Mouse (Mus musculus) C2C12 (cell line): Measurements from ENCODE around the gene Gm5849. TPM values are rescaled to one million over a fixed set of nuclear protein-coding genes. Genes with fewer than 3 reads are reported as not detected.
"Not testable (repeated sequence)": the region's sequence is repeated elsewhere in the genome, so short reads cannot be mapped to it uniquely, and the experiment has no call there.

Experiments
- H3K27me3 ChIP-seq: one replicate; pipeline ENCODE4 v1.6.1; 2011; ENCODE audit not compliant: control insufficient read depth, insufficient read depth, insufficient read length
- H3K36me3 ChIP-seq: one replicate; pipeline ENCODE4 v1.6.1; 2011; ENCODE audit not compliant: control insufficient read depth, insufficient read depth
- H3K4me3 ChIP-seq: one replicate; pipeline ENCODE4 v1.5.1; 2011; ENCODE audit warnings: mild to moderate bottlenecking, control low read depth; ENCODE audit not compliant: poor library complexity, insufficient read depth, severe bottlenecking
- H3K79me2 ChIP-seq: one replicate; pipeline ENCODE4 v1.6.1; 2011; ENCODE audit not compliant: control insufficient read depth, insufficient read depth
- H3K79me3 ChIP-seq: one replicate; pipeline ENCODE4 v1.6.1; 2011; ENCODE audit warnings: low read depth, control low read depth
- H3ac ChIP-seq: one replicate; pipeline ENCODE3; 2011; ENCODE audit warnings: low read depth; ENCODE audit not compliant: control insufficient read depth, insufficient read length
- CEBPB ChIP-seq: IDR thresholded peaks from one replicate; pipeline ENCODE4 v1.6.1; 2011; ENCODE audit warnings: low read depth, mild to moderate bottlenecking, control low read depth, moderate library complexity
- CTCF ChIP-seq: IDR thresholded peaks from one replicate; pipeline ENCODE4 v1.5.1; 2011; ENCODE audit not compliant: control insufficient read depth, insufficient read depth, insufficient read length
- FOSL1 ChIP-seq: IDR thresholded peaks from one replicate; pipeline ENCODE4 v1.8.0; 2011; ENCODE audit warnings: mild to moderate bottlenecking, low read length; ENCODE audit not compliant: poor library complexity, insufficient read depth, severe bottlenecking
- MAX ChIP-seq: IDR thresholded peaks from one replicate; pipeline ENCODE4 v1.6.1; 2011; ENCODE audit warnings: mild to moderate bottlenecking, control low read depth
- MYOD1 ChIP-seq: IDR thresholded peaks from one replicate; pipeline ENCODE4 v1.6.1; 2011; ENCODE audit warnings: low read depth; ENCODE audit not compliant: control insufficient read depth, insufficient read length
- MYOG ChIP-seq: IDR thresholded peaks from one replicate; pipeline ENCODE4 v1.6.1; 2011; ENCODE audit not compliant: control insufficient read depth, insufficient read length; ENCODE audit errors: extremely low read depth
- USF1 ChIP-seq: IDR thresholded peaks from one replicate; pipeline ENCODE4 v1.6.1; 2011; ENCODE audit warnings: low read depth, mild to moderate bottlenecking, control low read depth, moderate library complexity
- long read RNA-seq, 2 experiments: library from polyadenylated mRNA; unstranded; transcript quantifications; one replicate each; pipeline ENCODE4 v2.0.0; 2019 to 2020
- polyA plus RNA-seq: library from polyadenylated mRNA; unstranded; fragments of >200 nt; fragmentation: generic; extraction: Trizol; gene quantifications from one replicate; pipeline ENCODE4 v1.2.1, GENCODE M21; 2012; ENCODE audit warnings: missing spikeins

Gene Gm5849
- not detected for polyA plus RNA-seq
- long read RNA-seq, experiment 1, result 0 reads
- long read RNA-seq, experiment 2, result 0 reads

DNA sequence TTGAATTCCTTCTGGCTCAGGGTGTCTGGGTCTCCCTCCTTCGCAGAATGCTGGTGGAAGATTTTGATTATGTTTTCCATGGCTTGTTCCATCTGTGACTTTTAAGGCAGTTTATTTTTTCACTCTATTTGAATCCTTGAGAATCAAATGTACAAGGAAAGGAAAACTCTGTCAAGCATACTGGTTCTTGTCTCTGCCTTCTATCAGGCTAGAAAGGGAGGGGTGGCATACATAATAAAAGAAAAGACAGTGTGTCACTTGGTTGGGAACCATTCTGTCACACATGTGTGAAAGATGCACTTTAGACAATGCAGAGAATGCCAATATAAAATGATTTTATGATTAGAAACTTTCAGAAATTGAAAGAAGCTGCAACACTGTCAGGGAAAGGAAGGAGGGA is at the start of gene Gm5849:
Gene Gm5849 (minus strand): TSS at position 101 of the 400 bp plus-strand sequence.
- H3K27me3 ChIP-seq, H3K79me2 ChIP-seq, H3K36me3 ChIP-seq, H3K79me3 ChIP-seq, H3K4me3 ChIP-seq, H3ac ChIP-seq: not testable (repeated sequence)

DNA sequence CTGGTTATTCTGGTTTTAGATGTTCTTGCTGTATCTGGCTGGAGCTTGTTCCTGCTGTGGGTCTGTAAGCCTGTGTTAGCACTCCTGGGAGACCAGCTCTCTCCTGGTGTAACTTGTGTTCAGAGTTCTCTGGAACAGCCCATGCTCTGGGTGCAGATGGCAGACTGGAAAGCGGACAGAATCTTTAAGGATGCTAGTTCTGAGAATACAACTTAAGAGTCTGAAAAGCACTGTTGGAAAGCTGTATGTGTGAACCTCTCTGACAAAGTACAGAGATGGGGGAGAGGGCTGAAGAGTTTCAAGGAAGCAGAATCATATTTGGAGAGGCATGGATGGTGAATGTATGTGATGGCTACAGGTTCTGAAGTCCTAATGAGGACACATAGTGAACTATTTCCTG is 28.0 kb downstream of the Gm5849 start:
- H3K79me3 ChIP-seq, result no peaks in the 10 kb centered on the region
- no peaks in the 10 kb centered on the region for H3K27me3 ChIP-seq
- no peak overlapping the region for H3K4me3 ChIP-seq
- no peak overlapping the region for H3ac ChIP-seq
- H3K36me3 ChIP-seq, result no peaks in the 10 kb centered on the region
- no peak for TF ChIP-seq MAX
- TF ChIP-seq CEBPB, result no peak
- no peaks in the 10 kb centered on the region for H3K79me2 ChIP-seq

DNA sequence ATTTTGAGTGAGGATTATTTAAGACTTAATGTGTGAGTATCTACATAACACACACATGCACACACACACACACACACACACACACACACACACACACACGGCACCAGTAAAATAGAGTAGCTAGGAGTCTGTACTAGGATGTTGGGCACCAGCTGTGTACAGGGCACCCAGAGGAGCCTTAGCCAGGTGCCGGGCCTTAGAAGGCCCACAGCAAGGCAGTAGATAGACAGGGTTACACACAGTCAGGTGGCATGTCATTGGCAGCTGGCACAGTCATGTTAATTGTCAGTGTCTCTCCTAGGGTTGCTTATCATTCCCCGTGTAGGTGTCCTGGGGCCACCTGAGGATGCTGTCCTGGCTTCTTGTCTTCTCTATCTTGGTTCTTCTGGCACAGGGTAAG is 51.1 kb downstream of the Gm5849 start, which contains the start of gene Pglyrp4:
Gene Pglyrp4 (plus strand): TSS at position 301 of the 400 bp plus-strand sequence.
- Histone ChIP-seq H3K27me3 (peaks cover 16% of the 10 kb centered on the region), H3K79me2 (no peaks in the 10 kb centered on the region), H3ac (no peak within 1 kb of the TSS), H3K79me3 (no peaks in the 10 kb centered on the region), H3K36me3 (no peaks in the 10 kb centered on the region), H3K4me3 (no peak within 1 kb of the TSS)
- TF ChIP-seq CTCF, result no peak
- no peak for TF ChIP-seq MYOG
- no peak for TF ChIP-seq FOSL1
- TF ChIP-seq CEBPB, result no peak
- no peak for TF ChIP-seq MYOD1
- TF ChIP-seq USF1, result no peak
- no peak for TF ChIP-seq MAX

Other genes with a start within 250 kb of the Gm5849 start
- 49.2 TPM for gene S100a16, start 240.6 kb downstream of the Gm5849 start, polyA plus RNA-seq
- 22.0 TPM for gene S100a3, start 217.3 kb downstream of the Gm5849 start, polyA plus RNA-seq
- gene S100a2, start 187.6 kb downstream of the Gm5849 start, polyA plus RNA-seq, result not detected
- 1.5 TPM for gene Gm42674, start 176.0 kb downstream of the Gm5849 start, polyA plus RNA-seq
- gene S100a4, start 174.1 kb downstream of the Gm5849 start, polyA plus RNA-seq, result 11,980 TPM
- gene S100a5, start 169.4 kb downstream of the Gm5849 start, polyA plus RNA-seq, result 0.43 TPM
- gene S100a6, start 165.0 kb downstream of the Gm5849 start, polyA plus RNA-seq, result 4,076 TPM
- 0.11 TPM for gene S100a7a, start 123.9 kb downstream of the Gm5849 start, polyA plus RNA-seq
- gene S100a8, start 108.9 kb downstream of the Gm5849 start, polyA plus RNA-seq, result not detected
- not detected for gene S100a9, start 82.2 kb downstream of the Gm5849 start, polyA plus RNA-seq
- gene Pglyrp4, start 51.0 kb downstream of the Gm5849 start, polyA plus RNA-seq, result not detected